Mouse (Mus musculus) small intestine, adult 2 months (tissue): ENCODE data around the gene Gm13290. TPM values are rescaled to one million over a fixed set of nuclear protein-coding genes. Genes with fewer than 3 reads are reported as not detected.
"Not testable (repeated sequence)": the region's sequence is repeated elsewhere in the genome, so short reads cannot be mapped to it uniquely, and the experiment has no call there.

Source experiments
- H3K27ac ChIP-seq: fragments of 200-500 bp; 2 replicates; pipeline ENCODE4 v1.5.1; 2012; ENCODE audit warnings: low read depth, low read length, control low read depth, inconsistent platforms; ENCODE audit not compliant: insufficient read depth
- H3K27me3 ChIP-seq: fragments of 200-500 bp; 2 replicates; pipeline ENCODE4 v1.6.1; 2012; ENCODE audit warnings: mild to moderate bottlenecking, moderate library complexity, low read length, inconsistent platforms; ENCODE audit not compliant: control insufficient read depth, insufficient read depth
- H3K36me3 ChIP-seq: fragments of 200-500 bp; 2 replicates; pipeline ENCODE4 v1.6.1; 2012; ENCODE audit warnings: mild to moderate bottlenecking, low read length, control low read depth, inconsistent platforms; ENCODE audit not compliant: control insufficient read depth, insufficient read depth
- H3K4me1 ChIP-seq: fragments of 200-500 bp; 2 replicates; pipeline ENCODE4 v1.6.1; 2012; ENCODE audit warnings: low read length, inconsistent platforms, mixed read lengths; ENCODE audit not compliant: control insufficient read depth, insufficient read depth, insufficient read length
- H3K4me3 ChIP-seq: fragments of 200-500 bp; 2 replicates; pipeline ENCODE4 v1.5.1; 2012; ENCODE audit warnings: low read depth, mild to moderate bottlenecking, control low read depth, inconsistent platforms, low read length, moderate library complexity
- CTCF ChIP-seq: fragments of 200-500 bp; IDR thresholded peaks from 2 replicates; pipeline ENCODE4 v1.5.1; 2012; ENCODE audit warnings: low read depth, mild to moderate bottlenecking, control low read depth, inconsistent platforms, low read length, moderate library complexity, mixed read lengths; ENCODE audit not compliant: insufficient replicate concordance, insufficient read length; ENCODE audit errors: extremely low read depth
- POLR2A ChIP-seq: fragments of 200-500 bp; IDR thresholded peaks from 2 replicates; pipeline ENCODE4 v1.6.1; 2012; ENCODE audit warnings: low read depth, mild to moderate bottlenecking, control low read depth, inconsistent platforms, low read length, moderate library complexity
- WGBS: fragments of 180-500 bp; shearing (Covaris S2); methylation state at CpG from one replicate; pipeline ENCODE4 v1.1.7; 2018; 5-methylcytosine and 5-hydroxymethylcytosine counted together
- polyA plus RNA-seq: library from polyadenylated mRNA; depleted of rRNA; stranded (reverse); fragments of >200 nt; gene quantifications from 2 replicates; pipeline ENCODE4 v1.2.3, GENCODE M21; 2012; rRNA removed

Gm13290 gene
- not detected in 2 replicates for polyA plus RNA-seq

DNA sequence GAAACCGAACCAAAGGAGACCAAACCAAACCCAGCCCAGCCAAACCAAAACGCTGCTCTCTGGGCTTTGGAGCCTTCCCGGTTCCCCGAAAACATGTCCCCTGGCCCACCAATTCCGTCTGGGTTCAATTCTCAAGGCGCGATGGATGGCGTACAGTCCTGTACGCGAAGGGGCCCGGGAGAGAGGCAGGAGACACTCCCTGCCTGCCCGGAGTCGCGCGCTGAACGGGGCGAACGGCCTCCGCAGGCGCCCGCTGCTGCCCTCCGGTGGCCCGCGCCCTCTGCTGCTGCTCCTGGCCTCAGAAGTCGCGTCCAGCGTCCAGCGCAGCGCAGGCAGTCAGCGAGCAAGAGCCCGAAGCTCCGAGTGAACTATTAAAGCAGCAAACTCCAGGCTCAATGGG lies at the start of gene Gm13290:
Gene Gm13290 (plus strand): TSS at position 301 of the 400 bp plus-strand sequence.
- H3K27me3 ChIP-seq, H3K36me3 ChIP-seq, H3K27ac ChIP-seq, H3K4me1 ChIP-seq, H3K4me3 ChIP-seq: not testable (repeated sequence)
- WGBS = no CpG with 5 or more reads among the region's 32 CpGs

- Histone ChIP-seq H3K36me3 (no peaks in the 10 kb centered on the region), H3K27ac (0 out of 2 replicates have a peak overlapping the region, but pooled peaks have one; percentile 11), H3K4me3 (no peak overlapping the region), H3K27me3 (no peaks in the 10 kb centered on the region), H3K4me1 (no peaks in the 10 kb centered on the region)
- 72% methylated on average over 6 of the region's 6 CpGs for WGBS
- no peak for TF ChIP-seq CTCF
Observed at GRCm38 (mm10) chr4:88726727-88727126, 46.9 kb upstream of the Gm13290 start.

- 0% methylated on average over 1 of the region's 1 CpGs for WGBS
Observed at GRCm38 (mm10) chr4:88727324-88727723, 46.3 kb upstream of the Gm13290 start.

GRCm38 (mm10) chr4:88738480-88738879 lies 35.2 kb upstream of the Gm13290 start:
- H3K4me3 ChIP-seq = no peak overlapping the region

More at GRCm38 (mm10) chr4:88727324-88727723, 46.3 kb upstream of the Gm13290 start:
- Histone ChIP-seq H3K27me3 (no peaks in the 10 kb centered on the region), H3K36me3 (no peaks in the 10 kb centered on the region), H3K4me1 (no peaks in the 10 kb centered on the region), H3K4me3 (no peak overlapping the region), H3K27ac (no peak overlapping the region)
- TF ChIP-seq CTCF = peak; percentile 34; the same call in 1 of the 2 replicates
- no peak for TF ChIP-seq POLR2A

GRCm38 (mm10) chr4:88739036-88739435 lies 34.6 kb upstream of the Gm13290 start:
- Histone ChIP-seq H3K36me3 (no peaks in the 10 kb centered on the region), H3K27me3 (no peaks in the 10 kb centered on the region), H3K4me1 (no peaks in the 10 kb centered on the region), H3K27ac (no peak overlapping the region), H3K4me3 (no peak overlapping the region)
- WGBS = 77% methylated on average over 6 of the region's 6 CpGs
- TF ChIP-seq CTCF (no peak), POLR2A (no peak)

More at GRCm38 (mm10) chr4:88738480-88738879, 35.2 kb upstream of the Gm13290 start:
- H3K27me3 ChIP-seq = no peaks in the 10 kb centered on the region
- no peak overlapping the region for H3K27ac ChIP-seq
- no peaks in the 10 kb centered on the region for H3K36me3 ChIP-seq
- H3K4me1 ChIP-seq = no peaks in the 10 kb centered on the region
- TF ChIP-seq CTCF (peak; percentile 94; the same call in 1 of the 2 replicates), POLR2A (no peak)
- WGBS = 1% methylated on average over 2 of the region's 2 CpGs

- Histone ChIP-seq H3K36me3 (no peaks in the 10 kb centered on the region), H3K27ac (no peak overlapping the region), H3K27me3 (no peaks in the 10 kb centered on the region), H3K4me3 (no peak overlapping the region), H3K4me1 (no peaks in the 10 kb centered on the region)
- 82% methylated on average over 4 of the region's 4 CpGs for WGBS
- no peak for TF ChIP-seq POLR2A
- TF ChIP-seq CTCF = no peak
Observed at GRCm38 (mm10) chr4:88741426-88741825, 32.2 kb upstream of the Gm13290 start.

DNA sequence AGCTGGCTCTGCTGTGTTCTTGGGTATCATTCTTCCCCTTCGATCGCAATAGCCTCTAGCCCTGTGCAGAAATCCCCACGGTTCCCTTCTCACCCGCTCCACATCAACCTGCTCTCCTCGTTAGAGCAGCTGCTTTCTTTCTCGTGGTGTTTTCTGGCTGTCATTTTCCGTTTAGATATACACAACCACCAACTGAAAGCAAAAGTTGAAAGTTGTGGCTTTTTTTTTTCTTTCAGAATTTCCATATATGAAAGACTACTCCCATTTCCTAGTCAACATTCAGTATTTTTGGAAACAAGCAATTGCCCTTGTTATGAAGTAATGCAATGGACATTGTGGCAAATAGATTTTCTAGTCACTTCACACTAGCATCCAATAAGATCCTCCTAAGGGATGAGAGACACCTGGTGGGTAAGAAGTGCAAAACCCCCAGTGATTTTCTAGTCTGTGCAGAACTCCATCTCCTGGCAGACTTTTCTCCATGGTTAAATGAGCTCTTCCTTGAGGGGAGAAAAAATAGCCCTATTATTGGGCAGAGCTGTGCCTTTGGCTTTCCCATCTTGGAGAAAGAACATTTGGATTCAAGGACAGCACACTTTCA lies 30.8 kb upstream of the Gm13290 start:
- no peak overlapping the region for H3K27ac ChIP-seq
- H3K4me1 ChIP-seq = no peaks in the 10 kb centered on the region
- 67% methylated on average over 7 of the region's 7 CpGs for WGBS

More for the DNA sequence above, 30.8 kb upstream of the Gm13290 start:
- Histone ChIP-seq H3K27me3 (no peaks in the 10 kb centered on the region), H3K4me3 (no peak overlapping the region), H3K36me3 (no peaks in the 10 kb centered on the region)
- TF ChIP-seq POLR2A = no peak
- TF ChIP-seq CTCF = no peak
